Mouse (Mus musculus): ENCODE results near the gene Odf3. TPM values are rescaled to one million over a fixed set of nuclear protein-coding genes. Genes with fewer than 3 reads are reported as not detected.

The Odf3 gene
- polyA plus RNA-seq, 1 experiment from 2014 or later = not detected

GRCm38 (mm10) chr7:140831447-140831846, 16.2 kb upstream of the Odf3 start:
- Histone ChIP-seq H3K4me1 (peaks cover 11% of the 10 kb centered on the region; the same call in 1 of the 2 replicates), H3K4me3 (no peak overlapping the region), H3K36me3 (replicated peaks) (no peaks in the 10 kb centered on the region), H3K9me3 (no peaks in the 10 kb centered on the region), H3K27me3 (ENCODE audit: poor library complexity, severe bottlenecking) (peaks cover 9% of the 10 kb centered on the region; the same call in 1 of the 2 replicates), H3K27ac (no peak overlapping the region)
- 84% methylated on average over 6 of the region's 6 CpGs for WGBS
- no peak for DNase-seq (ENCODE audit: extremely low spot score, low spot score)

GRCm38 (mm10) chr7:140833341-140833740, 14.3 kb upstream of the Odf3 start:
- H3K9me3 ChIP-seq = no peaks in the 10 kb centered on the region
- 90% methylated on average over 4 of the region's 4 CpGs for WGBS
- peaks cover 11% of the 10 kb centered on the region; the same call in 1 of the 2 replicates for H3K4me1 ChIP-seq
- H3K4me3 ChIP-seq = no peak overlapping the region
- H3K27me3 ChIP-seq (ENCODE audit: poor library complexity, severe bottlenecking) = peaks cover 3% of the 10 kb centered on the region; the same call in 1 of the 2 replicates
- no peak for DNase-seq (ENCODE audit: extremely low spot score, low spot score)
- H3K27ac ChIP-seq = no peak overlapping the region
- H3K36me3 ChIP-seq (replicated peaks) = no peaks in the 10 kb centered on the region

- Histone ChIP-seq H3K27me3 (ENCODE audit: poor library complexity, severe bottlenecking) (peaks cover 6% of the 10 kb centered on the region; the same call in 1 of the 2 replicates), H3K27ac (peak within 1 kb of the TSS; percentile 2; the same call in 1 of the 2 replicates), H3K9me3 (no peaks in the 10 kb centered on the region), H3K4me3 (no peak within 1 kb of the TSS), H3K4me1 (peaks cover 11% of the 10 kb centered on the region; the same call in 1 of the 2 replicates), H3K36me3 (replicated peaks) (no peaks in the 10 kb centered on the region)
- no peak for DNase-seq (ENCODE audit: extremely low spot score, low spot score)
- 41% methylated on average over 20 of the region's 20 CpGs for WGBS
These were observed 12.4 kb upstream of the Odf3 start, which contains the start of gene Urah for GRCm38 (mm10) chr7:140834968-140835757. TSS of gene Urah (plus strand) at chr7:140835018.

- 73% methylated on average over 2 of the region's 2 CpGs for whole genome bisulfite sequencing
- DNase-seq (ENCODE audit: extremely low spot score, low spot score) = no peak
- H3K9me3 ChIP-seq = no peaks in the 10 kb centered on the region
These were observed 11.9 kb upstream of the Odf3 start for GRCm38 (mm10) chr7:140835758-140836087.

GRCm38 (mm10) chr7:140836243-140837115, 11.1 kb upstream of the Odf3 start:
- Histone ChIP-seq H3K27me3 (ENCODE audit: poor library complexity, severe bottlenecking) (peaks cover 19% of the 10 kb centered on the region), H3K9me3 (no peaks in the 10 kb centered on the region), H3K36me3 (replicated peaks) (no peaks in the 10 kb centered on the region), H3K4me3 (no peak overlapping the region), H3K27ac (no peak overlapping the region), H3K4me1 (peaks cover 11% of the 10 kb centered on the region; the same call in 1 of the 2 replicates)
- no peak for DNase-seq (ENCODE audit: extremely low spot score, low spot score)
- 88% methylated on average over 9 of the region's 9 CpGs for WGBS

More at GRCm38 (mm10) chr7:140835758-140836087, 11.9 kb upstream of the Odf3 start:
- Histone ChIP-seq H3K36me3 (replicated peaks) (no peaks in the 10 kb centered on the region), H3K4me1 (peaks cover 11% of the 10 kb centered on the region; the same call in 1 of the 2 replicates), H3K27ac (peak overlapping the region; percentile 2; the same call in 1 of the 2 replicates), H3K27me3 (ENCODE audit: poor library complexity, severe bottlenecking) (peaks cover 11% of the 10 kb centered on the region; the same call in 1 of the 2 replicates), H3K4me3 (no peak overlapping the region)

GRCm38 (mm10) chr7:140839556-140839955, 8.0 kb upstream of the Odf3 start:
- DNase-seq (ENCODE audit: extremely low spot score, low spot score) = no peak
- H3K27ac ChIP-seq = no peak overlapping the region
- WGBS = 76% methylated on average over 5 of the region's 5 CpGs
- no peak overlapping the region for H3K4me3 ChIP-seq
- H3K9me3 ChIP-seq = no peaks in the 10 kb centered on the region
- no peaks in the 10 kb centered on the region for H3K36me3 ChIP-seq (replicated peaks)
- H3K27me3 ChIP-seq (ENCODE audit: poor library complexity, severe bottlenecking) = peaks cover 46% of the 10 kb centered on the region
- peaks cover 11% of the 10 kb centered on the region; the same call in 1 of the 2 replicates for H3K4me1 ChIP-seq

GRCm38 (mm10) chr7:140840750-140841735, 6.6 kb upstream of the Odf3 start:
- DNase-seq (ENCODE audit: extremely low spot score, low spot score) = no peak

GRCm38 (mm10) chr7:140843806-140844205, 3.8 kb upstream of the Odf3 start:
- DNase-seq (ENCODE audit: extremely low spot score, low spot score) = no peak
- Histone ChIP-seq H3K27me3 (ENCODE audit: poor library complexity, severe bottlenecking) (peaks cover 42% of the 10 kb centered on the region), H3K36me3 (replicated peaks) (no peaks in the 10 kb centered on the region), H3K27ac (no peak overlapping the region), H3K4me1 (peaks cover 6% of the 10 kb centered on the region), H3K9me3 (no peaks in the 10 kb centered on the region), H3K4me3 (no peak overlapping the region)
- 83% methylated on average over 7 of the region's 7 CpGs for WGBS

More at GRCm38 (mm10) chr7:140840750-140841735, 6.6 kb upstream of the Odf3 start:
- WGBS = 41% methylated on average over 19 of the region's 19 CpGs
- Histone ChIP-seq H3K9me3 (no peaks in the 10 kb centered on the region), H3K27me3 (ENCODE audit: poor library complexity, severe bottlenecking) (peaks cover 42% of the 10 kb centered on the region), H3K27ac (no peak overlapping the region), H3K36me3 (replicated peaks) (no peaks in the 10 kb centered on the region), H3K4me1 (peaks cover 10% of the 10 kb centered on the region), H3K4me3 (no peak overlapping the region)

- Histone ChIP-seq H3K27ac (no peak within 1 kb of the TSS), H3K9me3 (no peaks in the 10 kb centered on the region), H3K4me1 (peaks cover 6% of the 10 kb centered on the region), H3K4me3 (0 out of 2 replicates have a peak within 1 kb of the TSS, but pooled peaks have one; percentile 22), H3K36me3 (replicated peaks) (no peaks in the 10 kb centered on the region), H3K27me3 (ENCODE audit: poor library complexity, severe bottlenecking) (peaks cover 41% of the 10 kb centered on the region)
- peak; percentile 86 for DNase-seq (ENCODE audit: extremely low spot score, low spot score)
- 33% methylated on average over 14 of the region's 14 CpGs for WGBS
These were observed 2.5 kb upstream of the Odf3 start, which contains the start of gene Scgb1c1 for GRCm38 (mm10) chr7:140844905-140845665. TSS of gene Scgb1c1 (plus strand) at chr7:140845547.

GRCm38 (mm10) chr7:140845683-140846082, 1.9 kb upstream of the Odf3 start:
- peaks cover 6% of the 10 kb centered on the region for H3K4me1 ChIP-seq
- peaks cover 35% of the 10 kb centered on the region for H3K27me3 ChIP-seq (ENCODE audit: poor library complexity, severe bottlenecking)
- no peaks in the 10 kb centered on the region for H3K9me3 ChIP-seq
- 53% methylated on average over 4 of the region's 4 CpGs for WGBS
- DNase-seq (ENCODE audit: extremely low spot score, low spot score) = no peak
- H3K4me3 ChIP-seq = no peak overlapping the region
- H3K36me3 ChIP-seq (replicated peaks) = no peaks in the 10 kb centered on the region
- no peak overlapping the region for H3K27ac ChIP-seq

- WGBS = 88% methylated on average over 10 of the region's 10 CpGs
- peaks cover 6% of the 10 kb centered on the region for H3K4me1 ChIP-seq
- DNase-seq (ENCODE audit: extremely low spot score, low spot score) = no peak
- peaks cover 5% of the 10 kb centered on the region for H3K36me3 ChIP-seq (replicated peaks)
- no peak overlapping the region for H3K4me3 ChIP-seq
- H3K27me3 ChIP-seq (ENCODE audit: poor library complexity, severe bottlenecking) = peaks cover 25% of the 10 kb centered on the region
- no peak overlapping the region for H3K27ac ChIP-seq
- no peaks in the 10 kb centered on the region for H3K9me3 ChIP-seq
These were observed 929 bp upstream of the Odf3 start for GRCm38 (mm10) chr7:140846676-140847075.
